In the genomic region with DNA sequence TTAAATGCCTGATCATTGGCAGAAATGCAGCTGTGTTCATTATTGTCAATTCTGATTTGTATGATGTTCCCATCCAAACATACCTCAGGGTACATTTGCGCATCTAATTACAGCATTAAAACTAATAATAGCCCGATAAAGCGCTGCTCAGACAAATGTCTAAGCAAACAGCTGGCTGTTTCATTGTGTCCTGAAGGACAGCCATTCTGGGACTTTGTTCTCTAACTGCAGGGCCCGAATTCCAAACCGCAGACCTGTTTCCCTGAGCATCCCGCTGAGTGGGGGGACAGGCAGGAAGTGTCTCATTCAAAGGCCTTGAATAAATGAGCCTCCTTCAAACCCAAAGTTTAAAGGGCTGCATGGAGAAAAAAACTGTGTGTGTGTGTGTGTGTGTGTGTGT, we compare ENCODE assay signal across 15 mouse cellular contexts. TPM values are rescaled to one million over a fixed set of nuclear protein-coding genes. Genes with fewer than 3 reads are reported as not detected.
DNase-seq lines count a peak whose midpoint lies in the region; ATAC-seq and TF ChIP-seq lines count a peak whose summit lies in the region.
"Had no signal": no experiment of that assay in that cellular context is flagged by ENCODE, and none has a peak within 500 bp of the region (broad histone marks: within the 10 kb centered on the region; RNA-seq: fewer than 3 reads in every experiment).

No protein-coding gene starts in this region.

- peak; percentile 66 for DNase-seq in heart, embryonic 10.5 days (ENCODE audit: low spot score)
- DNase-seq in heart, adult 2 months, result no peak
- peak; percentile 36 for DNase-seq in embryonic facial prominence, embryonic 14.5 days (ENCODE audit: low spot score)
- no peak for DNase-seq in hindbrain, embryonic 14.5 days (ENCODE audit: low spot score)
- no peak for DNase-seq in thymus, postnatal 10 days (ENCODE audit: low spot score in 2 of 2)
- DNase-seq in cerebellum, postnatal 10 days, result no peak
- no peak for DNase-seq in cerebellum, postnatal 25 days
- DNase-seq: adrenal gland, adult 2 months; heart, postnatal 10 days; kidney, adult 8-10 months; right cerebral cortex, adult 18-20 months; thymus, adult 18-20 months had no signal

- no peaks in the 10 kb centered on the region for H3K27me3 ChIP-seq in heart, embryonic 10.5 days (ENCODE audit: insufficient read depth, poor library complexity, severe bottlenecking)
- no peaks in the 10 kb centered on the region for H3K27me3 ChIP-seq in heart, adult 2 months (ENCODE audit: control insufficient read depth, insufficient read depth, low read length)
- H3K27me3 ChIP-seq in embryonic facial prominence, embryonic 14.5 days (replicated peaks; ENCODE audit: control insufficient read depth, insufficient read depth, low read length), result no peaks in the 10 kb centered on the region
- no peaks in the 10 kb centered on the region for H3K27me3 ChIP-seq in hindbrain, embryonic 14.5 days (ENCODE audit: control insufficient read depth, insufficient read depth, low read length)
- no peaks in the 10 kb centered on the region for H3K27me3 ChIP-seq in neural tube, embryonic 14.5 days (ENCODE audit: control insufficient read depth, insufficient read depth, low read length)
- H3K27me3 ChIP-seq: lung, embryonic 15.5 days had no signal

- no peak for ATAC-seq in embryonic facial prominence, embryonic 14.5 days (ENCODE audit: low read depth)
- ATAC-seq in hindbrain, embryonic 14.5 days (ENCODE audit: low FRiP score), result 0 out of 2 replicates have a peak, but pooled peaks have one; percentile 27
- no peak for ATAC-seq in neural tube, embryonic 14.5 days (ENCODE audit: low read depth)

- no peak for TF ChIP-seq CTCF in heart, adult 2 months (IDR thresholded peaks at IDR 0.05)

- no peaks in the 10 kb centered on the region for H3K9me3 ChIP-seq in heart, embryonic 10.5 days
- H3K9me3 ChIP-seq in embryonic facial prominence, embryonic 14.5 days (ENCODE audit: control insufficient read depth, low read length), result no peaks in the 10 kb centered on the region
- no peaks in the 10 kb centered on the region for H3K9me3 ChIP-seq in hindbrain, embryonic 14.5 days (ENCODE audit: control insufficient read depth, low read length)
- H3K9me3 ChIP-seq in neural tube, embryonic 14.5 days (ENCODE audit: control insufficient read depth, low read length), result no peaks in the 10 kb centered on the region
- H3K9me3 ChIP-seq: lung, embryonic 15.5 days had no signal

- no peak overlapping the region for H3K9ac ChIP-seq in heart, adult 2 months (ENCODE audit: low read depth, low read length)
- H3K9ac ChIP-seq in embryonic facial prominence, embryonic 14.5 days (ENCODE audit: low read depth, low read length), result no peak overlapping the region
- 0 out of 2 replicates have a peak overlapping the region, but pooled peaks have one; percentile 29 for H3K9ac ChIP-seq in hindbrain, embryonic 14.5 days
- no peak overlapping the region for H3K9ac ChIP-seq in neural tube, embryonic 14.5 days (replicated peaks; ENCODE audit: low read depth, low read length)
- H3K9ac ChIP-seq: lung, embryonic 15.5 days had no signal

- no peak for TF ChIP-seq EP300 in heart, adult 2 months (IDR thresholded peaks at IDR 0.05; ENCODE audit: insufficient read depth, low read depth, low read length)

- H3K4me3 ChIP-seq in heart, embryonic 10.5 days, result no peak overlapping the region
- H3K4me3 ChIP-seq in heart, adult 2 months, result no peak overlapping the region
- H3K4me3 ChIP-seq in embryonic facial prominence, embryonic 14.5 days (ENCODE audit: low read depth, low read length), result no peak overlapping the region
- no peak overlapping the region for H3K4me3 ChIP-seq in hindbrain, embryonic 14.5 days (replicated peaks; ENCODE audit: low read length)
- no peak overlapping the region for H3K4me3 ChIP-seq in neural tube, embryonic 14.5 days (ENCODE audit: low read depth, low read length)
- H3K4me3 ChIP-seq: lung, embryonic 15.5 days had no signal

- no peaks in the 10 kb centered on the region for H3K79me2 ChIP-seq in heart, adult 2 months (replicated peaks; ENCODE audit: control insufficient read depth, insufficient read depth, low read length)

- no peak overlapping the region for H3K27ac ChIP-seq in heart, embryonic 10.5 days
- H3K27ac ChIP-seq in heart, adult 2 months, result no peak overlapping the region
- no peak overlapping the region for H3K27ac ChIP-seq in embryonic facial prominence, embryonic 14.5 days (replicated peaks; ENCODE audit: low read depth, low read length)
- H3K27ac ChIP-seq in hindbrain, embryonic 14.5 days, result no peak overlapping the region
- H3K27ac ChIP-seq in neural tube, embryonic 14.5 days (ENCODE audit: low read depth, low read length), result no peak overlapping the region
- H3K27ac ChIP-seq: lung, embryonic 15.5 days had no signal

- peaks cover 26% of the 10 kb centered on the region for H3K4me1 ChIP-seq in heart, embryonic 10.5 days
- H3K4me1 ChIP-seq in heart, adult 2 months (ENCODE audit: control insufficient read depth, insufficient read depth, low read length), result no peaks in the 10 kb centered on the region
- no peaks in the 10 kb centered on the region for H3K4me1 ChIP-seq in embryonic facial prominence, embryonic 14.5 days (ENCODE audit: control insufficient read depth, insufficient read depth, low read length)
- H3K4me1 ChIP-seq in hindbrain, embryonic 14.5 days (replicated peaks; ENCODE audit: control insufficient read depth, insufficient read depth, low read length), result peaks cover 16% of the 10 kb centered on the region
- peaks cover 14% of the 10 kb centered on the region for H3K4me1 ChIP-seq in neural tube, embryonic 14.5 days (ENCODE audit: control insufficient read depth, insufficient read depth, low read length)
- H3K4me1 ChIP-seq: lung, embryonic 15.5 days had no signal

- intact Hi-C loops in heart, adult 2 months (cut with DNase I), result no loop called here

- no peak for TF ChIP-seq POLR2A in heart, adult 2 months (IDR thresholded peaks at IDR 0.05; ENCODE audit: insufficient read depth, low read depth, low read length)

- no peaks in the 10 kb centered on the region for H3K36me3 ChIP-seq in heart, embryonic 10.5 days
- no peaks in the 10 kb centered on the region for H3K36me3 ChIP-seq in heart, adult 2 months (ENCODE audit: control insufficient read depth, insufficient read depth, low read length)
- no peaks in the 10 kb centered on the region for H3K36me3 ChIP-seq in embryonic facial prominence, embryonic 14.5 days (ENCODE audit: control insufficient read depth, insufficient read depth, low read length)
- H3K36me3 ChIP-seq in hindbrain, embryonic 14.5 days (replicated peaks; ENCODE audit: control insufficient read depth, insufficient read depth), result no peaks in the 10 kb centered on the region
- H3K36me3 ChIP-seq in neural tube, embryonic 14.5 days (ENCODE audit: control insufficient read depth, insufficient read depth, low read length), result no peaks in the 10 kb centered on the region
- H3K36me3 ChIP-seq: lung, embryonic 15.5 days had no signal

- no peak overlapping the region for H3K4me2 ChIP-seq in embryonic facial prominence, embryonic 14.5 days (ENCODE audit: low read depth, low read length)
- peak overlapping the region; percentile 17 for H3K4me2 ChIP-seq in hindbrain, embryonic 14.5 days (replicated peaks)
- H3K4me2 ChIP-seq in neural tube, embryonic 14.5 days (ENCODE audit: low read depth, low read length), result peak overlapping the region; percentile 27; the same call in 1 of the 2 replicates
- H3K4me2 ChIP-seq: lung, embryonic 15.5 days had no signal

- WGBS in heart, embryonic 10.5 days, result 45% methylated on average over 6 of the region's 6 CpGs
- WGBS in heart, adult 2 months, result 30% methylated on average over 6 of the region's 6 CpGs
- 25% methylated on average over 6 of the region's 6 CpGs for WGBS in embryonic facial prominence, embryonic 14.5 days
- WGBS in hindbrain, embryonic 14.5 days, result 6% methylated on average over 6 of the region's 6 CpGs
- 5% methylated on average over 6 of the region's 6 CpGs for WGBS in neural tube, embryonic 14.5 days

RNA-seq across cellular contexts. Expression of gene Grip1, which starts 30.1 kb away (rescaled TPM):
- 2.7 and 4.4 TPM in 2 replicates for polyA plus RNA-seq in heart, embryonic 10.5 days (2016; fragmentation: Nextera tagmentation; extraction: Ambion mirVana)
- under 1 TPM; 0.42 to 0.45 TPM for total RNA-seq in heart, adult 2 months (2021)
- polyA plus RNA-seq in heart, adult 2 months (2012; rRNA removed), result 0.29 and 0.31 TPM in 2 replicates
- polyA plus RNA-seq in embryonic facial prominence, embryonic 14.5 days (2014; fragmentation: Nextera tagmentation; extraction: Ambion mirVana), result 5.0 and 6.6 TPM in 2 replicates
- polyA plus RNA-seq in hindbrain, embryonic 14.5 days (2014; fragmentation: Nextera tagmentation; extraction: Ambion mirVana), result 18.5 and 20.9 TPM in 2 replicates
- 26.6 and 27.0 TPM in 2 replicates for polyA plus RNA-seq in neural tube, embryonic 14.5 days (2014; fragmentation: Nextera tagmentation; extraction: Ambion mirVana)
- total RNA-seq: MEL had no signal

Comparison
In these comparisons a context has a peak if more than half of its experiments do, and no peak if none do; other contexts are left out.
1. DNase-seq: peak in heart, embryonic 10.5 days (single experiment) and embryonic facial prominence, embryonic 14.5 days (single experiment); none in heart, adult 2 months (0 of 2), hindbrain, embryonic 14.5 days (single experiment), thymus, postnatal 10 days (0 of 2), cerebellum, postnatal 10 days (0 of 2) and cerebellum, postnatal 25 days (0 of 2).